Mouse (Mus musculus): ENCODE results near the gene Pip5k1b.
"Not testable (repeated sequence)": the region's sequence is repeated elsewhere in the genome, so short reads cannot be mapped to it uniquely, and the experiment has no call there.

Gene Pip5k1b

GRCm38 (mm10) chr19:24555466-24555903, at the start of gene Pip5k1b:
Gene Pip5k1b (minus strand): TSS chr19:24555872.
- peak; percentile 54 for DNase-seq (ENCODE audit: low read depth, low spot score)

GRCm38 (mm10) chr19:24604105-24604504, 48.4 kb upstream of the Pip5k1b start:
- no peak for DNase-seq (ENCODE audit: low read depth, low spot score)

DNA sequence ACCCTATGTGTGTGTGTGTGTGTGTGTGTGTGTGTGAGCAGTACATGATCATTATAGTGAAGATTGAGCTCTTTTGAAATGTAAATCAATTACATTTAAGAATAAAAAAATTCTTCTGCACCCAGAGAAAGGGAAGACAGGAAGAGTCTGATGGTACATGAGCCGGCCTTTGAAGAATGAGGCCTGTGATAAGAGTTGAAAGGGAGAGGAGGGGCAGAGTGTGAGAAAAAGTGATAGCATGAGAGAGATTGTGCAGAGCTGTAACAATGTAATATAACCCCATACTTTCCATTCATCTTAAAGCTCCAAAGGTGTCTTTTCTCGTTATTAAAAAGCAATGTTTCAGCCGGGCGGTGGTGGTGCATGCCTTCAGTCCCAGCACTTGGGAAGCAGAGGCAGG, 47.8 kb upstream of the Pip5k1b start:
- no peak for DNase-seq (ENCODE audit: low read depth, low spot score)

GRCm38 (mm10) chr19:24586726-24587125, 31.1 kb upstream of the Pip5k1b start:
- no peak for DNase-seq (ENCODE audit: low read depth, low spot score)

GRCm38 (mm10) chr19:24585171-24585570, 29.5 kb upstream of the Pip5k1b start:
- DNase-seq (ENCODE audit: low read depth, low spot score): no peak

DNA sequence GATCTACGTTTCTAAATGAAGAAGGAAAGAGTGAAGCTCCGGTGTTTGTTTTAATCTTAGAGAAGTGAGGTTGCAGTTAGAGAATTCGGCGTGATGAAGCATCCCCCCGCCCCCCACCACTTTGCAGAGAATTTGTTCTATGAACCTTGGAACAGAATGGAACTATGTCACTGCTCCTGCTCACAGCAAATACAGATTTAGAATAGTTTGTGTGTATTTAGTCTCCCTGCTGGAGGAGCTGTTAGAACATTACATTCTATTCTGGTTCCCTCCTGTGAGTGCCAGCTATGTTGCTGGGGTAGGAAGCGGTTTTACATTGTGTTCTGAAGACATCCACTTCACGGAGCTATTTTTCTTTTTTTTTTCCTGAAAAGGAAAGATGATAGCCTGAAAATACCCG, 28.3 kb upstream of the Pip5k1b start:
- DNase-seq (ENCODE audit: low read depth, low spot score): no peak

DNA sequence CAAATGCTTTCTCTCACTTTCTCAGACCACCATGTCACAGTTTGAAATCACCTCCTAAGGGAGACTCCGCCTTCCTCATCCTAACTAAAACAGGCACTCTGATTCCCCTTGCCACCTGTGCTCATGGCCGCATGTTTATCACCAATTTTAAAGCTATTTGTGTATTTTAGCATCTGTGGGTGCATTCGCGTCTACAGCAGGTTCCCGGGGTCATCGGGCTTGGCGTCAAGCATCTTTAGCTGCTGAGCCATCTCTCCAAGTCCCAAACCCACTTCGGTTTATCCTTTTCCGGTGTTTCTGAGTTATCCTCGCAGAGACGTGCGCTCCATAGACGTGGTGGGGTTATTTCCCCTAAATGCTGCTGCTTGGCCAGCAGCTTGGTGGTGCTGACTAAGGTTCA, 20.5 kb upstream of the Pip5k1b start:
- DNase-seq (ENCODE audit: low read depth, low spot score): no peak

- no peak for DNase-seq (ENCODE audit: low read depth, low spot score)
These were observed 16.1 kb upstream of the Pip5k1b start for GRCm38 (mm10) chr19:24571756-24572181.

- DNase-seq (ENCODE audit: low read depth, low spot score): no peak
These were observed 15.3 kb upstream of the Pip5k1b start for GRCm38 (mm10) chr19:24570969-24571368.

- DNase-seq (ENCODE audit: low read depth, low spot score): no peak
These were observed 1.8 kb upstream of the Pip5k1b start for GRCm38 (mm10) chr19:24557456-24557855.

GRCm38 (mm10) chr19:24556585-24556966, 904 bp upstream of the Pip5k1b start:
- no peak for DNase-seq (ENCODE audit: low read depth, low spot score)

DNA sequence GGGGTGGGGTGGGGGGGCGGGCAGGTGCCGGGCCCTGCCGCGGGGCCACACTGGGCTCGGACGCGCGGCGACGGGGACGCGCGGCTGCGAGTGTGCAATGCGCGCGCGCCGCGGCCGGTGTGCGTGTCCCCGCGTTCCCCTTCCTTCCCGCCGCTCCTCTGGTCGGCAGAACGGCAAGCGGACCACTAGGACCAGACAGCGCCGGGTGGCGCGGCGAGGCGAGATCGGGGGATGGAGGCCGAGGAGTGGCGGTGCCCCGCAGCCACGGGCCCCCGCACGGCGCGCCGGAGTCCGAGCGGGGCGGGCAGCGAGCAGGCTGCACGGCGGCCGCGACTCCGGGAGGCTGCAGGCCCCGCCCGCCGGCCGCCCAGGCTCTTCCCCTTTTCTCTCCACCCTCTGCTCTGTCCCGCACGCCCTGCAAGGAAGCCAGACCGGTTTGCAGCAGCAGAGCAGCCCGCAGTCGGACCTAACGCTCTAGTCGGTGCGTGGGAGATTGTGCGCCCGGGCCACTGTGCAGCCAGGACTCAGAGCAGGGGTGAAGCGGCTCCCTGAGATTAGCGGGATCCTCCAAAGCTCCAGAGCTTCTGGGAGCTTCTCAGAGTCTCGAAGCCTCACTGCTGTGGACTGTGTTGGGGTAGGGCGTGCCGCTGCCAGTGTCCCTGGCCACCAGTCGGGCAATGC, 372 bp upstream of the Pip5k1b start:
- peak; percentile 73 for DNase-seq (ENCODE audit: low read depth, low spot score)

GRCm38 (mm10) chr19:24554911-24555465, 684 bp downstream of the Pip5k1b start:
- peak; percentile 47 for DNase-seq (ENCODE audit: low read depth, low spot score)

DNA sequence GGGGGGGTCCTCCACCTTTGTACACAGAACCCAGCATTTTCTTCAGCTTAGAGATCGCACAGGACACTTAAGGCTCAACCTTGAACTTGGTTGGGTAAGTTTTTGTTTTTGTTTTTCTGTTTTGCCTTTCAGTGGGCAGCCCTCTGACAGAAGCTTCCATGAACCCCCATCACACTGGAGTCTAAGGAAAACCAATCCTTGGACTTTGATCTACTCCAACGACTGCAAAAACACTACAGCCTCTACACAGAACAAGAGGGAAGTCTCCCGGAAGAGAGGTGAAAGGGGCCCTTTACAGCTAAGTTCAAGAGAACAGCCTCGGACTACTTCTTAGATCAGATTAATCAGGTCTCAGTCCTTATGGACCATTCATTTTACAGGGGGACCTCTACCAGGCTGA, 1.2 kb downstream of the Pip5k1b start:
- DNase-seq (ENCODE audit: low read depth, low spot score): no peak

- DNase-seq (ENCODE audit: low read depth, low spot score): no peak
These were observed 2.2 kb downstream of the Pip5k1b start for GRCm38 (mm10) chr19:24553291-24554075.

- DNase-seq (ENCODE audit: low read depth, low spot score): not testable (repeated sequence)
These were observed 3.0 kb downstream of the Pip5k1b start for GRCm38 (mm10) chr19:24552641-24553040.

- DNase-seq (ENCODE audit: low read depth, low spot score): no peak
These were observed 4.3 kb downstream of the Pip5k1b start for GRCm38 (mm10) chr19:24551196-24551954.

- DNase-seq (ENCODE audit: low read depth, low spot score): no peak
These were observed 4.9 kb downstream of the Pip5k1b start for GRCm38 (mm10) chr19:24550778-24551177.

GRCm38 (mm10) chr19:24550016-24550415, 5.7 kb downstream of the Pip5k1b start:
- no peak for DNase-seq (ENCODE audit: low read depth, low spot score)

DNA sequence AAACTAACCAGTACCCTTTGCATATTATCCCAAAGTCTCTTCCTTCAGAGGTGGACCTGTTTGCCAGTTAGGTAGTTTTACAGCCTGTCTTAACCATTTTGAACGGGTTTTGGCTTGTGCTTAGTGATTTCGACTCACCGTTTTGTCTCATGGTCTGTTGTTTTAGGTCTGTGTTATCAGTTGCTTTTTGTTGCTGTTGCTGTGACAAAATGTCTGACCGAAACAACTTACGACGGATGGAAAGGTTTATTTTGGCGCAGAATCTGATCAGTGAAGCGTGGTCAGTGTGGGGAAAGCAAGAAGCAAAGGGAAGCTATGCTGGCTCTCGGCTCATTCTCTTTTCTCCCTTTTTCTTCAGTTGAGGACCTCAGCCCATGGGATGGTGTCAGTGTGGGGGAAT, 7.3 kb downstream of the Pip5k1b start:
- DNase-seq (ENCODE audit: low read depth, low spot score): no peak

- no peak for DNase-seq (ENCODE audit: low read depth, low spot score)
These were observed 9.5 kb downstream of the Pip5k1b start for GRCm38 (mm10) chr19:24546153-24546552.
